ENCODE assay signal across 8 mouse cellular contexts in the genomic region with DNA sequence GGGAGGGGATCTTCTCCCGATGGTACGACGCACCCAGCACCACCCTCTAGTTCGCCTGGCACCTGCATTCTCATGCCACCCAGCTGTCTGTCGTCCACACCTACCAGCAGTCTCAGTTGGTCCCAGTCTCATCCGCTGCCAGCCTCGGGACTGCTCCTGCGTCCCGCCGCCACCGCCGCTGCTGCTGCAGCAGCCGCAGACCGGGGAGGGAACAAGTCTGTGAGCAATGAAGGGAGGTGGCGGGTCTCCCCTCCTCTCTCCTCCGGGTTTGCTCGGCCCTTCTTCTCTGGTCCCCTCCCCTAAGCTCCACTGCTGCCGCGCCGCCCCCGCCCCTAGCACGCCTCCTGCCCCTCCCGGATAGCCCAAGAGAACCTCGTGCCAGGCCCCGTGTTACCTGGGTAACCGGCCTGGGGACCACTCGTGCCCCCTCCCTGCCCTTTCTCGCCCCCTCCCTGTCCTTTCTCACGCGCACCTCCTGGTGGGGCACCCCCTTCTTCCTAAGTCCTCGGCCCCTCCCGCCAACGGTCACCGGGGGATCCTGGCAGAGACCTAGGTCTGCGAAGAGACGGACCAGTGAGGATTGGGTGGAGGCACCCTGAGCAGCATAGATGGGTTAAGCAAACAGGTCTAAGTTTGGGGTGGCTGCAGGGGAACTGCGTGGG. TPM values are rescaled to one million over a fixed set of nuclear protein-coding genes. Genes with fewer than 3 reads are reported as not detected.
A peak's percentile ranks its signal among the peaks of the same experiment; 100 is the strongest.
DNase-seq lines count a peak whose midpoint lies in the region; ATAC-seq lines count a peak whose summit lies in the region.

A gene (minus strand): TSS at position 197 of the 662 bp plus-strand sequence.
A gene (minus strand): TSS at position 311 of the 662 bp plus-strand sequence.

- peaks cover 52% of the 10 kb centered on the region for H3K4me1 ChIP-seq in intestine, embryonic 14.5 days (replicated peaks; ENCODE audit: control insufficient read depth, insufficient read depth, low read length)
- H3K4me1 ChIP-seq in limb, embryonic 12.5 days (replicated peaks), result peaks cover 75% of the 10 kb centered on the region
- H3K4me1 ChIP-seq in midbrain, embryonic 15.5 days, result peaks cover 82% of the 10 kb centered on the region

- DNase-seq in ovary, postnatal 14 days (ENCODE audit: low spot score), result peak; percentile 55
- no peak for DNase-seq in ovary, adult 18-20 months (ENCODE audit: low spot score)
- peak; percentile 81 to 83 for DNase-seq in cerebellum, postnatal 14 days
- peak; percentile 58 for DNase-seq in gastrocnemius, postnatal 10 days
- peak; percentile 74 for DNase-seq in intestine, embryonic 14.5 days (ENCODE audit: low spot score)
- peak; percentile 67 to 71 for DNase-seq in thymus, adult 18-20 months

- peak; percentile 25; the same call in 1 of the 2 replicates for ATAC-seq in intestine, embryonic 14.5 days (replicated peaks; ENCODE audit: low FRiP score, low TSS enrichment, low read depth)
- ATAC-seq in limb, embryonic 12.5 days (ENCODE audit: insufficient number of reproducible peaks, insufficient read depth, low FRiP score, low TSS enrichment, low read depth), result peak; percentile 9; the same call in 1 of the 2 replicates
- ATAC-seq in midbrain, embryonic 15.5 days (replicated peaks), result peak; percentile 12

- 1% methylated on average over 36 of the region's 37 CpGs for WGBS in intestine, embryonic 14.5 days
- WGBS in limb, embryonic 12.5 days, result under 1% methylated on average over 37 of the region's 37 CpGs
- WGBS in midbrain, embryonic 15.5 days, result under 1% methylated on average over 36 of the region's 37 CpGs

- peak within 1 kb of the TSS; percentile 52 for H3K4me3 ChIP-seq in intestine, embryonic 14.5 days (ENCODE audit: low read depth, low read length)
- H3K4me3 ChIP-seq in limb, embryonic 12.5 days (replicated peaks), result peak within 1 kb of the TSS; percentile 58
- peak within 1 kb of the TSS; percentile 49 for H3K4me3 ChIP-seq in midbrain, embryonic 15.5 days

- H3K36me3 ChIP-seq in intestine, embryonic 14.5 days (ENCODE audit: control insufficient read depth, insufficient read depth, low read length), result peaks cover 27% of the 10 kb centered on the region
- H3K36me3 ChIP-seq in limb, embryonic 12.5 days, result peaks cover 40% of the 10 kb centered on the region
- H3K36me3 ChIP-seq in midbrain, embryonic 15.5 days (replicated peaks), result peaks cover 6% of the 10 kb centered on the region

- no peaks in the 10 kb centered on the region for H3K9me3 ChIP-seq in intestine, embryonic 14.5 days (ENCODE audit: control insufficient read depth, low read length)
- H3K9me3 ChIP-seq in limb, embryonic 12.5 days, result no peaks in the 10 kb centered on the region
- H3K9me3 ChIP-seq in midbrain, embryonic 15.5 days, result no peaks in the 10 kb centered on the region

- H3K27me3 ChIP-seq in intestine, embryonic 14.5 days (replicated peaks; ENCODE audit: control insufficient read depth, insufficient read depth, low read length), result no peaks in the 10 kb centered on the region
- H3K27me3 ChIP-seq in limb, embryonic 12.5 days, result no peaks in the 10 kb centered on the region
- H3K27me3 ChIP-seq in midbrain, embryonic 15.5 days (replicated peaks), result no peaks in the 10 kb centered on the region

- H3K9ac ChIP-seq in intestine, embryonic 14.5 days (ENCODE audit: low read length), result peak within 1 kb of the TSS; percentile 59
- H3K9ac ChIP-seq in limb, embryonic 12.5 days (replicated peaks), result peak within 1 kb of the TSS; percentile 74
- peak within 1 kb of the TSS; percentile 60 for H3K9ac ChIP-seq in midbrain, embryonic 15.5 days

- H3K4me2 ChIP-seq in intestine, embryonic 14.5 days (ENCODE audit: low read length), result peak within 1 kb of the TSS; percentile 82
- peak within 1 kb of the TSS; percentile 92 for H3K4me2 ChIP-seq in limb, embryonic 12.5 days
- H3K4me2 ChIP-seq in midbrain, embryonic 15.5 days, result peak within 1 kb of the TSS; percentile 64

- H3K27ac ChIP-seq in intestine, embryonic 14.5 days (ENCODE audit: low read depth), result peak within 1 kb of the TSS; percentile 76
- H3K27ac ChIP-seq in limb, embryonic 12.5 days, result peak within 1 kb of the TSS; percentile 92
- H3K27ac ChIP-seq in midbrain, embryonic 15.5 days, result peak within 1 kb of the TSS; percentile 83

RNA-seq across cellular contexts. Expression of the first gene that starts in this region (rescaled TPM):
- total RNA-seq in gastrocnemius, postnatal 10 days (2021), result 10 to 100 TPM; 17.5 to 23.1 TPM
- 41.8 and 46.3 TPM in 2 replicates for polyA plus RNA-seq in intestine, embryonic 14.5 days (2014; fragmentation: Nextera tagmentation; extraction: Ambion mirVana)
- 73.7 and 81.2 TPM in 2 replicates for polyA plus RNA-seq in limb, embryonic 12.5 days (2016; fragmentation: Nextera tagmentation; extraction: Ambion mirVana)
- polyA plus RNA-seq in midbrain, embryonic 15.5 days (2015; fragmentation: Nextera tagmentation; extraction: Ambion mirVana), result 44.9 and 52.6 TPM in 2 replicates

RNA-seq across cellular contexts. Expression of the second gene that starts in this region (rescaled TPM):
- 1 to 10 TPM; 1.9 to 4.6 TPM for total RNA-seq in gastrocnemius, postnatal 10 days (2021)
- 9.2 and 9.5 TPM in 2 replicates for polyA plus RNA-seq in intestine, embryonic 14.5 days (2014; fragmentation: Nextera tagmentation; extraction: Ambion mirVana)
- 3.1 and 6.4 TPM in 2 replicates for polyA plus RNA-seq in limb, embryonic 12.5 days (2016; fragmentation: Nextera tagmentation; extraction: Ambion mirVana)
- polyA plus RNA-seq in midbrain, embryonic 15.5 days (2015; fragmentation: Nextera tagmentation; extraction: Ambion mirVana), result 40.7 and 42.3 TPM in 2 replicates
